Mouse (Mus musculus): ENCODE data around the gene Ess2.

Gene Ess2

DNA sequence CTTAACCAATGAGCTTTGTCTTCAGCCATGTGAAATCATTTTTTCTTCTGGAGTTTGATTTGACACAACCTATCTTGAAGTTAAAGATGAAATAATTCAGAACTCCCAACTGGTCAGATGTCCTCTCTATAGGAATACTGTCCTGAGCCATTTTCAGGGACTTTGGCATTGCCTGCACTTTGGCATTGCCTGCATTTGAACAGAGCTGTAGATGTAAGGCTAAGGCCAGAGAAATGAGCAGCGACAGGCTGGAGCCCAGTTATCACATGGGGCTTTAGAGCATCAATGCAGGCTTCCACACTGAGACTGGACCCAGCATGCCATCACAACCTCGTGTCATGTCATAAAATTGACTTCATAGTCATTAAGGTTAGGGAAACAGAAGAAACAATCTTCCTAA, 57.9 kb downstream of the Ess2 start:
- no peak for DNase-seq

DNA sequence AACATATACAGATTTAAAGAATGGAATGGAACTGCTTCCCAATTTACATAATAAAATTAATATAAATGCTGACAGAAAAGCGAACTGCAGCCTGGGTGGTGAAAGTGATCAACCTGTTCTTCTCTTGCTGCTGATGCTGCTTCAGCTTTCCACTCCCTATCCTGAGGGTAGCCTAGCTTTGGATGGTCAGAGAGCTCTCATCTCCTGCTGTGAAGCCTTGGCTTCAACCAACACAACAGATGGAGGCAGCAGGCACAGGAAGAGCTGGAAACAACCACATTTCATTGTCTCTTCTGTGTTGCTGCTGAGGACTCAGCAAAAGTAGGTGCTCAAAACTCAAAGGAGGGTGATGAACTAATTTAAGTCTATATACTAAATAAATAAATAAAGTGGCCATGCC, 59.3 kb downstream of the Ess2 start:
- peak; percentile 89 to 92 for DNase-seq

DNA sequence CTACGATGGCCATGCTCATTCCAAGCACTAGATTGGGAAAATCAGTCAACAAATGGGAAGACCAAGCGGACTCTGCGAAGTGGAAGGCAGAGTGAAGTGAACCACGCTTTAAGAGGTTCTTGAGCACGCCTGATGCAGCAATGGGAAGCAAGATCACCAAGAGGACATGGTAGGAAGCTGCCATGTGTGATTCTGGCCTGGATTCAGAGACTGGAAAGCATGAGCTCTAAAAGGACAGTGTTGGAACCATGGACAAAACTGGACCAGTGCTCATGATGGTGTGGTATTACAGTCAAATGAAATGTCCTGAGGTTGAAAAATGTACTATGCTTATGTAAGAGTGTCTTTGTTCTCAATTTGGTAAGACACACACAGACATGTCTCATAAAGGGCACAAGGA, 59.8 kb downstream of the Ess2 start:
- peak in 1 of 2 experiments; percentile 42 for DNase-seq

Measured in cerebellum, adult 18-20 months (tissue).